Mouse (Mus musculus) midbrain, embryonic 15.5 days (tissue): ENCODE measurements around the gene Ndufb4. TPM values are rescaled to one million over a fixed set of nuclear protein-coding genes. Genes with fewer than 3 reads are reported as not detected.

Experiments used
- ATAC-seq: fragments of 200-750 bp; cut with Nextera tagmentation; replicated peaks from 2 replicates; pipeline ENCODE4 v1.8.0; 2017; ENCODE audit warnings: moderate TSS enrichment
- H3K27ac ChIP-seq: fragments of 300-500 bp; sonication (generic); 2 replicates; pipeline ENCODE4 v1.5.1; 2015; ENCODE audit warnings: mild to moderate bottlenecking, inconsistent platforms
- H3K27me3 ChIP-seq: fragments of 300-500 bp; sonication (generic); replicated peaks from 2 replicates; pipeline ENCODE4 v1.6.1; 2015; ENCODE audit warnings: inconsistent platforms
- H3K36me3 ChIP-seq: fragments of 300-500 bp; sonication (generic); replicated peaks from 2 replicates; pipeline ENCODE4 v1.6.1; 2015; ENCODE audit warnings: inconsistent platforms
- H3K4me1 ChIP-seq: fragments of 300-500 bp; sonication (generic); 2 replicates; pipeline ENCODE4 v1.6.1; 2015; ENCODE audit warnings: inconsistent platforms
- H3K4me2 ChIP-seq: fragments of 300-500 bp; sonication (generic); 2 replicates; pipeline ENCODE4 v1.6.1; 2015; ENCODE audit warnings: inconsistent platforms, mild to moderate bottlenecking, moderate library complexity
- H3K4me3 ChIP-seq: fragments of 300-500 bp; sonication (generic); 2 replicates; pipeline ENCODE4 v1.5.1; 2015; ENCODE audit warnings: mild to moderate bottlenecking, inconsistent platforms
- H3K9ac ChIP-seq: fragments of 300-500 bp; sonication (generic); 2 replicates; pipeline ENCODE4 v1.6.1; 2015; ENCODE audit warnings: mild to moderate bottlenecking, inconsistent platforms
- H3K9me3 ChIP-seq: fragments of 300-500 bp; sonication (generic); 2 replicates; pipeline ENCODE4 v1.6.1; 2016; ENCODE audit warnings: inconsistent platforms
- WGBS: fragments of 180-500 bp; shearing (Covaris S2); methylation state at CpG from one replicate; pipeline ENCODE4 v1.1.7; 2015; ENCODE audit warnings: mixed read lengths; 5-methylcytosine and 5-hydroxymethylcytosine counted together
- polyA plus RNA-seq: library from polyadenylated mRNA; unstranded; fragments of >200 nt; fragmentation: Nextera tagmentation; extraction: Ambion mirVana; gene quantifications from 2 replicates; pipeline ENCODE4 v1.2.1, GENCODE M21; 2015

Gene Ndufb4
- polyA plus RNA-seq, 1 experiment from 2014 or later: 49.9 TPM

DNA sequence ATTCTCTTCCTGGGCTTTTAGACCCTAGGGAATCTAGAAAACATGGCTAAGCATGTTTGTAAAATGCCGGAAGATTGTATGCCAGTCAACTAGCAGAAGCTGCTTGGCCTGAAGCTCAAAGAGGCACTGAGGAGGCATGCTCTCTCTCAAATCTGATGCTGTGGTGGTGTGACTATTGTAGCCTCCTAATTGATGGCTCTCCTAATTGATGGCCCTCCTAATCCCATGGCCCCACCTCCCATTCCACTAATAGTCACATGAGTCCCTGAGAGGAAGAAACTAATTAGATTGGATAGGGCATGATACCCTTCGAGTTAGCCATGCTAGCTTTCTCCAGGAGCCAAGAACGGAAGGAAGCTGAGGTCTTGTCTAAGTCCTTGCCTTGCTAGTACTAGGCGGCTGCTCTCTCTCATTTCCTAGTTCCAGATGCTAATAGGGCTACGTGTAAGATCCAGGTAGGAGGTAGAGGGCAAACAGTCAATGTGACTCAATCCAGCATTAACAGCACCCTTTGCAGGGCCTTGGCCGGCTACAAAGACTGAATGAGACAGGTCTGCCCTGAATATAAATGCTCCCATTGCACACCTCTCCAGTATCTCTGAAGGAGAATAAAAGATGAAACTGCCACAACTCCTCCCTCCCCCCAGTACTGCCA lies 31.8 kb upstream of the Ndufb4 start:
- WGBS: 48% methylated on average over 6 of the region's 6 CpGs
- Histone ChIP-seq H3K27ac (peak overlapping the region; percentile 89; the same call in 1 of the 2 replicates), H3K4me3 (no peak overlapping the region)

DNA sequence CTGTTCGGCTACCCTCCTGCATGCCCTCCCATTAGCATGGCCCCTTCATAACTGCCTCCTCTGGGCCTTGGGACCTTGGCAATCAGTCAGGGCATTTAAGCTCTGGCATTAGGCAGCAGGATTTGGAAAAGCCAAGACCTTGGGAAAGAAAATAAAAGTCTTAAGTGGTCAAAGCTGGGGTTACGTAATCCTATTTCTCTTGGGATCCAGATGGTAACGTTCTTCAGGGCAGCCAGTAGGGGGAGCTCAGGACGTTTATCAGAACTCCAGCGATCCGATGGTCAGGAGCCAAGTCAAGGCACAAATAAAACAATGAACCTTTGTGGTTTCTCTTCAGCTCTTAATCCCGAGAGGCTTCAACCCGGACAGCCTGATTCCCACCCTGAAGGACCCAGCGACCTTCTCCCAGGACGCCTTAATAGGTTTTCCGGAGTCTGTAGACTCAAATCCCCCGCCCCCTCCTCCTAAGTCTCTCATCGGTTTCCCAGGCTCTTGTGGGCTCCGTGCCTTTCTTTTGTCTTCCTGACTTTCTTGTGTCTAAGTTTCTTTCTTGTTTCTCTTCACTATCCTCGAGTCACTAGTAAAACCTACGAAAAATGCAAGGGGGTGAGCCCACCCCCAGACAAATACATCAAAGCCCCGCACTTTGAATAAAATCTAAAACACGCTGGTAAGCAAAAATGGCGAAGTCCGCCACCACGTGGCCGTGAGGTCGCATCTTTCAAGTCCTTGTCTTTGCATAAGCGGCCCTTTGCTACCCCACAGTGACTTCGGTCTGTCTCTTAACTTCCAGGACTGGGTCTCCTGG lies 30.6 kb upstream of the Ndufb4 start:
- Histone ChIP-seq H3K9ac (peak overlapping the region; percentile 58), H3K27ac (peak overlapping the region; percentile 89), H3K9me3 (no peaks in the 10 kb centered on the region), H3K4me1 (peaks cover 51% of the 10 kb centered on the region), H3K27me3 (no peaks in the 10 kb centered on the region), H3K4me3 (peak overlapping the region; percentile 43), H3K36me3 (no peaks in the 10 kb centered on the region), H3K4me2 (peak overlapping the region; percentile 64)
- ATAC-seq: peak; percentile 62
- 1% methylated on average over 25 of the region's 25 CpGs for WGBS

More for the DNA sequence above, 31.8 kb upstream of the Ndufb4 start:
- no peak overlapping the region for H3K4me2 ChIP-seq
- no peaks in the 10 kb centered on the region for H3K36me3 ChIP-seq
- peaks cover 51% of the 10 kb centered on the region for H3K4me1 ChIP-seq
- H3K9ac ChIP-seq: no peak overlapping the region
- no peaks in the 10 kb centered on the region for H3K9me3 ChIP-seq
- H3K27me3 ChIP-seq: no peaks in the 10 kb centered on the region
- no peak for ATAC-seq

DNA sequence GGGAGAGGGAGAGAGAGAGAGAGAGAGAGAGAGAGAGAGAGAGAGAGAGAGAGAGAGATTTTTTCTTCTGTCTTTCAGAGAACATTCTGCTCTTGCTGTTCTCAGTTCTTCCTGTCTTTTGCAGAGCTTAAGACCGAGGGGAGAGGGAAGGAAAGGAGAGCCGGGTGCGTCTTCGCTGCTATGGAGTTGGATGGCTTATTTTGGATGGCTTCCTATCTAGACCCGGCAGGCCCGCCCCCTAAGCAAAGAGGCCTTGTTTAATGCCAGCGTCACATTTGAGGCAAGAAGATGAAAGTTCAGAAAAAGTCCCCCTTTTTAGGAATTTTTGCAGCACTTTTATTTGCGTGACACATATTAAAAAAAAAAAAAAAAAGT lies 30.0 kb upstream of the Ndufb4 start:
- ATAC-seq: peak; percentile 44

DNA sequence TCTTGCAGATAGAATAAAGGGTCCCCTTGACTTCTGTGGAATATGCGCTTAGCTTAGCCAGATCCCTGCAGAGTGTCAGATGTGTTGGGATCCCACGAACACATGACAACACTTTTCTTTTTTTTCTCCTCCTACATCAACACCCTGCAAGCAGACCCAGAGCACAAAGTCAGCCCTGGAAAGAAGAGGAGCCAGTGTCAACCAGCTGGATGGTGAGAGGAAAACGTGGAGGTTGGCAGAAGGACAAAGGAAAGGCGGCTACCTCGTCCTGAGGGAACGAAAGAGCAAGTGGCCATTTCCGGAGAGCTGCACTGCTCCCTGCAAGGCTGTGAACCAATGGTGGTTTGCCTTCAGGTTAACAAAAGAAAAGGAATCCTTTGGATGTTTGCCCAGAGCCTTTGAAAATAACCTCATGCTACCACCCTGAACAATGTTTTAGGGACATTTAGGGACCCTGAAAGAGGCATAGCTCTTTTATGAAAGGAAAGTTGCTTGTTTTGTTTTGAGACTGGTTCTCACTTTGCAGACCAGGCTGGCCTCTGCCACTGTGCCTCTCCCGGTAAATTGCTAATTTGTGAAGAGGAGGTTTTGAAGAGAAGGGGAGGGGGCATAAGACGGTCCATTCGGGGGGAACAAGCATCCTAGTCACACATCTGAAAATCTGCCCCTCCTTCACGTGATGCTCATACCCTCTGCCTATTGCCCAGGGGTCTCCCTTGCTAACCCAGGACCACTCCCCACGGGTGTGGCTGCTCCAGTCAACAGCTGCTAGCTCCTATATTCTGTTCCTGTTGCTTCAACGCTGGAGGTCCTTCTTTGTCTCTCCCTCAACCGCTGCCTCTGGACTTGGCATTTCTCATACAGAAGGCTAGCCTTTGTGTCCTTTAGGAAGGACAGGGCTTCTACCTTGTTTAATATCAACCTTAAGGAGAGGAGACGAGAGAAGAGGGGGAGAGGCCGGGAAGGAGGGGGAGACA lies 29.2 kb upstream of the Ndufb4 start:
- H3K4me3 ChIP-seq: 0 out of 2 replicates have a peak overlapping the region, but pooled peaks have one; percentile 43
- WGBS: 5% methylated on average over 16 of the region's 16 CpGs
- peak overlapping the region; percentile 89 for H3K27ac ChIP-seq

More for the DNA sequence above, 30.0 kb upstream of the Ndufb4 start:
- 9% methylated on average over 8 of the region's 8 CpGs for WGBS
- peak overlapping the region; percentile 35; the same call in 1 of the 2 replicates for H3K9ac ChIP-seq
- peaks cover 51% of the 10 kb centered on the region for H3K4me1 ChIP-seq
- H3K4me3 ChIP-seq: peak overlapping the region; percentile 43
- peak overlapping the region; percentile 64 for H3K4me2 ChIP-seq
- peak overlapping the region; percentile 89 for H3K27ac ChIP-seq
- no peaks in the 10 kb centered on the region for H3K9me3 ChIP-seq
- no peaks in the 10 kb centered on the region for H3K36me3 ChIP-seq
- no peaks in the 10 kb centered on the region for H3K27me3 ChIP-seq

DNA sequence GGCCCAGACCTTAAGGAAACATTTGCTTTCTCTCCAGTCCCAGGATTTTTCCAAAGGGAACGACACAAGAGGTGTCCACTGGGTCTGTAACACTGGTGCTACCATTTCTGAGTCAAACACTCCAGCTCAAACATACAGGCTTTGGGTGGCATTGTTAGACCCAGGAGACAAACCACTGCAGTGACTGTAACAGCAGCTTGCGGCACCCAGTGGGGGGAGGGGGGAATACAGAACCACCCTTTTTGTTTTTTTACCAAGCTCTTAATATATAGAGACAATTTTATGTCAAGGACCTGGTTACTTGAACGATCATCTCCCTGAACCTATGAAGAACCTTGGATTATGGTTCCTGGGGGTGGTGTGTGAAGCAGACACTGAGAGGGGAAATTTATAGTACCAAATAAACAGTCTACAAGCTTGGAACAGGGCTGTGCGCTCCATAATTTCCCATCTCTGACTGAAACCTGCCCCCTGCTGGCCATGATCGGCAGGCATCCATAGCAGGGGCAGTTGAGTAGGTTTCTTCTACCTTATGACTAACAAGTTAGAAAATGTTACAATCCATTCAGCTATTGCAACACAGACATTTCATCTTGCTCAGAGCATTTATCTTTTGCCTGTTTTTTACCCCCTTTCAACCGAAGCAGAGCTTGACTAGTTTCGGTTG lies 28.2 kb upstream of the Ndufb4 start:
- H3K36me3 ChIP-seq: no peaks in the 10 kb centered on the region
- peak overlapping the region; percentile 89 for H3K27ac ChIP-seq
- H3K27me3 ChIP-seq: no peaks in the 10 kb centered on the region
- no peak overlapping the region for H3K9ac ChIP-seq
- H3K4me2 ChIP-seq: 0 out of 2 replicates have a peak overlapping the region, but pooled peaks have one; percentile 64
- peak; percentile 38; the same call in 1 of the 2 replicates for ATAC-seq
- WGBS: 42% methylated on average over 7 of the region's 7 CpGs
- no peak overlapping the region for H3K4me3 ChIP-seq
- H3K4me1 ChIP-seq: peaks cover 50% of the 10 kb centered on the region
- H3K9me3 ChIP-seq: no peaks in the 10 kb centered on the region

More for the DNA sequence above, 29.2 kb upstream of the Ndufb4 start:
- H3K9ac ChIP-seq: peak overlapping the region; percentile 35
- H3K36me3 ChIP-seq: no peaks in the 10 kb centered on the region
- ATAC-seq: peak; percentile 25
- no peaks in the 10 kb centered on the region for H3K9me3 ChIP-seq
- no peaks in the 10 kb centered on the region for H3K27me3 ChIP-seq
- H3K4me1 ChIP-seq: peaks cover 51% of the 10 kb centered on the region
- peak overlapping the region; percentile 64 for H3K4me2 ChIP-seq

DNA sequence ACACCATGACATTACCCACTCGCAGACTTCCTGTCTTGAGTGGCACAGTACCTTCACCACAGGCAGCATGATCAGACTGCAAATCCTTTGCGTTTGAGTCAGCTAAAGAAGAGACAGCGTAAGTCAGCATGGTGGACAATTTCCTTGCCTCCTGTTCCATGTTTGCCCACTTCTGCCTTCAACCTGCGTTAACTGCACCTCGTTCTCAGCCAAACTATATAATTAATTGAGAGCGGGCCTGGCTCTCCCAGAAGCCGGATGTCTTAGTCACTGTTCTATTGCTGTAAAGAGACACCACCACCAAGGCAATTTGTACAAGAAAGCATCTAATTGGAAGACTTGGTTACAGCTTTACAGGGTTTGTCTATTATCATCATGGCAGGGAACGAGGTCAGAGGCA lies 26.6 kb upstream of the Ndufb4 start:
- H3K27ac ChIP-seq: no peak overlapping the region
- no peaks in the 10 kb centered on the region for H3K9me3 ChIP-seq
- H3K4me3 ChIP-seq: no peak overlapping the region
- ATAC-seq: no peak
- H3K9ac ChIP-seq: no peak overlapping the region
- H3K36me3 ChIP-seq: no peaks in the 10 kb centered on the region
- peaks cover 47% of the 10 kb centered on the region for H3K4me1 ChIP-seq
- H3K27me3 ChIP-seq: no peaks in the 10 kb centered on the region
- no peak overlapping the region for H3K4me2 ChIP-seq
- 76% methylated on average over 8 of the region's 8 CpGs for WGBS

DNA sequence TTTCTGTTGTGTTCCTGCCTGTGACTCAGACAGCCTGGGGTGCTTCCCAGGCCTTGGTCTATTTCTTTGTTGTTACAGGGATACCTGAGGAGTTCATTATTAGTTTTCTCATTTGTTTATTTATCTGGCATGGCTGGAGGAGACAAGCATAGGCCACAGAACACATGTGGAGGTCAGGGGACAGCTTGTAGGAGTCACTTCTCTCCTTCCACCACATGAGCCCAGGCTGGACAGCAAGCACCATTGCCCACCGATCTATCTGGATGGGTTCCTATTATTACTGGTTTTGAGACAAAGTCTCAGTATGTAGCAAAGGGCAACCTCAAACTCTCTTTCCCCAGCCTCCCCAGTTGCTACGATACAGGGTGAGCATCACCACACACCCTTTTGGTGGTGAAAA lies 26.0 kb upstream of the Ndufb4 start:
- no peaks in the 10 kb centered on the region for H3K9me3 ChIP-seq
- no peak overlapping the region for H3K27ac ChIP-seq
- no peak overlapping the region for H3K9ac ChIP-seq
- 80% methylated on average over 2 of the region's 2 CpGs for WGBS
- peaks cover 42% of the 10 kb centered on the region for H3K4me1 ChIP-seq
- H3K4me2 ChIP-seq: no peak overlapping the region
- no peak overlapping the region for H3K4me3 ChIP-seq
- no peaks in the 10 kb centered on the region for H3K36me3 ChIP-seq
- H3K27me3 ChIP-seq: no peaks in the 10 kb centered on the region
- ATAC-seq: no peak

DNA sequence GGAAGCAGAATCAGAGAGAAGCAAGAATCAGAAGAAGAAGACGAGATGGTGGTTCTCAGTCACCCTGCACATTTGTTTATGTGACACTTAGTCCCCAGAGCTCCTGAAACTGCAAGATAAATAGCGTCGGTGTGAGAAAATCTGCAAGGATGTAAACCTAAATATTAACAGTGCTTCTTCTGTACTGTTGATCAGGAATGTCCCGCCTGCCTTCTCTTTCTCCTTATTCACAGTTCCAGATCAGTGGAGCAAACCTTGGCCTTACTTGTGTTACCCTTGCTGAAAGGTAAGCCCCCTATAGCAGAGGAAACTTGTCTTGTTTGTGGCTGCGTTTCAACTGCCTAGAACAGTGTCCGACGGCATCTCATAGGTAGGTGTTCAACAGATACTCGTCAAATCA lies 23.3 kb upstream of the Ndufb4 start:
- ATAC-seq: no peak
- no peak overlapping the region for H3K27ac ChIP-seq
- H3K27me3 ChIP-seq: no peaks in the 10 kb centered on the region
- peaks cover 20% of the 10 kb centered on the region for H3K4me1 ChIP-seq
- H3K9ac ChIP-seq: no peak overlapping the region
- H3K4me3 ChIP-seq: no peak overlapping the region
- H3K36me3 ChIP-seq: no peaks in the 10 kb centered on the region
- H3K4me2 ChIP-seq: no peak overlapping the region
- WGBS: 80% methylated on average over 8 of the region's 8 CpGs
- no peaks in the 10 kb centered on the region for H3K9me3 ChIP-seq

DNA sequence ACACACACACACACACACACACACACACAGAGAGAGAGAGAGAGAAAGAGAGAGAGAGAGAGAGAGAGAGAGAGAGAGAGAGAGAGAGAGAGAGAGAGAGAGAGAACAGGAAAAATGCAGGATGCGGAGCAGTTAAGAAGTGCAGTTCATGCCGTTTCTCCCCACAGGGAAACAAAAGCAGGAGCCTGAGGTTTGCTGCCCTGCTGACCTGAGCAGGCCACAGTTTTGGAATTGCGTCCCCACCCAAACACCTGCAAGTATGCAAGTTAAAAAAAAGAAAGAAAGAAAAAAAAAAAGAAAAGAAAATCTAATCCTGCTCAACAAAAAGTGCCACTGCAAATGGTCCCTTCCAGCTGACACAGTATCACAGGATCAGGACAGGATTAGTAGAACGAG lies 22.4 kb upstream of the Ndufb4 start:
- Histone ChIP-seq H3K4me1 (peaks cover 14% of the 10 kb centered on the region), H3K36me3 (no peaks in the 10 kb centered on the region), H3K9ac (no peak overlapping the region), H3K4me3 (no peak overlapping the region), H3K4me2 (peak overlapping the region; percentile 41), H3K27me3 (no peaks in the 10 kb centered on the region), H3K9me3 (no peaks in the 10 kb centered on the region), H3K27ac (peak overlapping the region; percentile 58)
- no peak for ATAC-seq
- 22% methylated on average over 4 of the region's 4 CpGs for WGBS

DNA sequence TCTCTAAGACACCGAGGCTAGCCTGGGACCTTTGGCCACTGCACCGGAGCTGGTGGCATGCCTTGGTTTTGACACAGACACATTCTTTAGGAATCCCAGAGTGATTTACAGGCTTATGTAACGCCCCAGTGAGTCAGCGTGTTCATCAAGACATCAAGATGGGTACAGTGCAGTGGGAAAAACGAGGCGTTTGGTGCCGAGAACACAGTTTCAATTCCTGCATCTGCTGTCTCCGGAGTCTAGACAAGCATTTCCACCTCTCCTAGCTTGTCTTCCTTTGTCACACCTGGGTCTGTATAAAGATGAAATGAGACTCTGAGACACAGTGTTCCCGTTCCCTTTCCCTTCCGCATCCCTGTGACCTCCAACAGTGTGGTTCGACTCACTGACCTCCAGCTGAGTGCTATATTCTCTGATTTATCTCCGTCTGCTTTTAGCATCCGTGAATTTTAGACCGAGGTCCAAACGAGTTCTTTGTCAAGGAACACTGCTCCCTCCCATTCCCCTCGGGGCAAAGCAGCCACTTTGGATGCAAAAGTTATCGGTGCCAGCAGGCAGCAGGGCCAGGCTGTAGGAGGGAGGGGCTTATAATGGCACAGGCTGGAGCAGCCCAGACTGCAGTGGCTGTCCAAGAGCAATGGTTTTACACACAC lies 21.9 kb upstream of the Ndufb4 start:
- Histone ChIP-seq H3K27me3 (no peaks in the 10 kb centered on the region), H3K27ac (peak overlapping the region; percentile 58), H3K4me2 (peak overlapping the region; percentile 41), H3K9me3 (no peaks in the 10 kb centered on the region), H3K36me3 (no peaks in the 10 kb centered on the region), H3K4me3 (no peak overlapping the region), H3K4me1 (peaks cover 14% of the 10 kb centered on the region), H3K9ac (no peak overlapping the region)
- peak; percentile 86 for ATAC-seq
- WGBS: 37% methylated on average over 17 of the region's 17 CpGs

DNA sequence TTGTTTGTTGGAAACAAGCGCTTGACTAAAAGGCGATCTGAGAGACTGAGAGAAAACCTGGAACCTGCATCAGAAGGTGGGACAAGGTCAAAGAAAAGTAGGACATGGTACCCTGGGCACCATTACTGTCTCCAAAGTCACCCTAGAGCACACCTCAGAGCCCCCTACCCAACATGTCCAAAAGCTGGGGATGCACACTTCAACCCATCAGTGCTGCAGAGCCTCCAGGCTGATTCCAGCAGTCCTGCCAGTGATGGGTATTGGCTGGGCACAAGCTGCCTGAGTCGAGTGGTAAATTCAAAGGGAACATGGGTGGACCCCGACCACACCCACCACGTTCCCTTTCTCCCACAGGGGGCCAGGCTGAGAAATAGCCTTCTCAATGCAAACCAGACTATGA lies 21.1 kb upstream of the Ndufb4 start:
- Histone ChIP-seq H3K4me2 (no peak overlapping the region), H3K36me3 (no peaks in the 10 kb centered on the region), H3K4me1 (peaks cover 14% of the 10 kb centered on the region), H3K27ac (no peak overlapping the region), H3K9me3 (no peaks in the 10 kb centered on the region), H3K27me3 (no peaks in the 10 kb centered on the region), H3K4me3 (no peak overlapping the region), H3K9ac (no peak overlapping the region)
- WGBS: 91% methylated on average over 5 of the region's 5 CpGs
- ATAC-seq: no peak
